Comparison of ENCODE assay signal across 21 mouse cellular contexts in the genomic region with DNA sequence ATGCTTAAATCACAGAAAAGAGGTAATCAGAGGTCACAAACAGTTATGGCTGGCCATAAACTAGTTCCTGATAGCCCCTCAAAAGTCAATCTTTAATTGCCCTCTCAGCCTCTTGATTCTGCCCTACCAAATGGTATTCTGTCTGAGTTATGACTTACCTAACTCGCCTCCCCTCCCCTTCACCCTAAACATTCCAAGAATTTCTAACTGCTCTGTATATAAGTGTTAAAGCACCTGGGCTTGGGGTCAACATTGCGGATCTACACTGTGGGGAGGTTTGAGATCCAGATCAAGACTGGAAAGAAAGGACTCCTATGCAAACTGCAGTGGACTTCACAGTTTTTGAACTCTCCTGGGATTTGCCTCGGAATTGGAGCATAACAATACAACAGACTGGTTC. TPM values are rescaled to one million over a fixed set of nuclear protein-coding genes. Genes with fewer than 3 reads are reported as not detected.
DNase-seq lines count a peak whose midpoint lies in the region; ATAC-seq and TF ChIP-seq lines count a peak whose summit lies in the region.
"Had no signal": no experiment of that assay in that cellular context is flagged by ENCODE, and none has a peak within 500 bp of the region (broad histone marks: within the 10 kb centered on the region; RNA-seq: fewer than 3 reads in every experiment).

No protein-coding gene starts in this region.

- DNase-seq in limb, embryonic 11.5 days (ENCODE audit: low spot score) = no peak
- no peak for DNase-seq in limb, embryonic 10.5 days (ENCODE audit: low spot score)
- DNase-seq in lung, postnatal 10 days = no peak
- DNase-seq in lung, postnatal 0 days (ENCODE audit: low spot score) = peak; percentile 12
- DNase-seq in lung, postnatal 25 days (ENCODE audit: low spot score) = no peak
- DNase-seq in forelimb bud, embryonic 11.5 days (ENCODE audit: low read depth, low spot score) = peak; percentile 37
- DNase-seq in gastrocnemius, postnatal 36 days = no peak
- DNase-seq: adrenal gland, adult 8-10 months; adrenal gland, postnatal 14 days; adrenal gland, postnatal 36 days; cerebellum, adult 11-12 months; cerebellum, adult 2 months; cerebellum, adult 9-10 months; cerebellum, postnatal 10 days; cerebellum, postnatal 25 days had no signal

- H3K9ac ChIP-seq in limb, embryonic 11.5 days (ENCODE audit: low read length) = no peak overlapping the region
- H3K9ac ChIP-seq in lung, embryonic 15.5 days = no peak overlapping the region
- no peak overlapping the region for H3K9ac ChIP-seq in lung, postnatal 0 days (replicated peaks; ENCODE audit: low read depth)
- H3K9ac ChIP-seq: embryonic facial prominence, embryonic 12.5 days; forebrain, embryonic 13.5 days; forebrain, embryonic 15.5 days had no signal

- intact Hi-C loops in gastrocnemius, postnatal 36 days (cut with DNase I) = no loop called here

- H3K36me3 ChIP-seq in limb, embryonic 11.5 days (ENCODE audit: control insufficient read depth, insufficient read depth, low read length) = no peaks in the 10 kb centered on the region
- no peaks in the 10 kb centered on the region for H3K36me3 ChIP-seq in limb, embryonic 10.5 days
- H3K36me3 ChIP-seq in lung, embryonic 15.5 days = no peaks in the 10 kb centered on the region
- no peaks in the 10 kb centered on the region for H3K36me3 ChIP-seq in lung, postnatal 0 days (ENCODE audit: insufficient read depth, low read length)
- H3K36me3 ChIP-seq: embryonic facial prominence, embryonic 10.5 days; embryonic facial prominence, embryonic 12.5 days; forebrain, embryonic 15.5 days had no signal

- TF ChIP-seq CTCF in lung, postnatal 0 days (IDR thresholded peaks at IDR 0.05) = no peak

- H3K27me3 ChIP-seq in limb, embryonic 11.5 days (ENCODE audit: control insufficient read depth, insufficient read depth, low read length) = no peaks in the 10 kb centered on the region
- no peaks in the 10 kb centered on the region for H3K27me3 ChIP-seq in limb, embryonic 10.5 days (ENCODE audit: low read depth, poor library complexity, severe bottlenecking)
- no peaks in the 10 kb centered on the region for H3K27me3 ChIP-seq in lung, embryonic 15.5 days
- H3K27me3 ChIP-seq in lung, postnatal 0 days (replicated peaks; ENCODE audit: insufficient read depth, low read length) = no peaks in the 10 kb centered on the region
- H3K27me3 ChIP-seq: embryonic facial prominence, embryonic 12.5 days; forebrain, embryonic 13.5 days; forebrain, embryonic 15.5 days had no signal

- WGBS in limb, embryonic 11.5 days = 57% methylated on average over 3 of the region's 3 CpGs
- 64% methylated on average over 3 of the region's 3 CpGs for WGBS in limb, embryonic 10.5 days
- WGBS in lung, embryonic 15.5 days = 68% methylated on average over 3 of the region's 3 CpGs
- 55% methylated on average over 3 of the region's 3 CpGs for WGBS in lung, postnatal 0 days

- no peak for TF ChIP-seq EP300 in lung, postnatal 0 days (IDR thresholded peaks at IDR 0.05)

- H3K4me1 ChIP-seq in limb, embryonic 11.5 days (ENCODE audit: control insufficient read depth, insufficient read depth, low read length) = no peaks in the 10 kb centered on the region
- 0 out of 2 replicates have a peak, but pooled peaks cover 4% of the 10 kb centered on the region for H3K4me1 ChIP-seq in limb, embryonic 10.5 days
- no peaks in the 10 kb centered on the region for H3K4me1 ChIP-seq in lung, embryonic 15.5 days
- H3K4me1 ChIP-seq in lung, postnatal 0 days (ENCODE audit: insufficient read depth, low read depth, low read length) = no peaks in the 10 kb centered on the region
- H3K4me1 ChIP-seq: embryonic facial prominence, embryonic 10.5 days; embryonic facial prominence, embryonic 12.5 days; forebrain, embryonic 13.5 days; forebrain, embryonic 15.5 days had no signal

- H3K4me3 ChIP-seq in limb, embryonic 11.5 days (ENCODE audit: low read depth, low read length) = no peak overlapping the region
- H3K4me3 ChIP-seq in limb, embryonic 10.5 days = no peak overlapping the region
- no peak overlapping the region for H3K4me3 ChIP-seq in lung, embryonic 15.5 days
- no peak overlapping the region for H3K4me3 ChIP-seq in lung, postnatal 0 days (ENCODE audit: low read depth, low read length)
- H3K4me3 ChIP-seq: embryonic facial prominence, embryonic 10.5 days; embryonic facial prominence, embryonic 12.5 days; forebrain, embryonic 13.5 days; forebrain, embryonic 15.5 days had no signal

- ATAC-seq in limb, embryonic 11.5 days (ENCODE audit: insufficient number of reproducible peaks, low FRiP score, low TSS enrichment, low read depth) = peak; percentile 57; the same call in 1 of the 2 replicates
- ATAC-seq in lung, embryonic 15.5 days (ENCODE audit: borderline replicate concordance, extremely low read depth, low FRiP score, low TSS enrichment) = no peak
- ATAC-seq in lung, postnatal 0 days = 0 out of 2 replicates have a peak, but pooled peaks have one; percentile 21
- ATAC-seq: activated CD4-positive, CD25-positive, alpha-beta regulatory T cell, adult 4 months; forebrain, embryonic 13.5 days; forebrain, embryonic 15.5 days had no signal

- H3K4me2 ChIP-seq in limb, embryonic 11.5 days (ENCODE audit: low read depth, severe bottlenecking) = no peak overlapping the region
- no peak overlapping the region for H3K4me2 ChIP-seq in lung, embryonic 15.5 days
- no peak overlapping the region for H3K4me2 ChIP-seq in lung, postnatal 0 days (replicated peaks; ENCODE audit: low read depth, low read length)
- H3K4me2 ChIP-seq: embryonic facial prominence, embryonic 12.5 days; forebrain, embryonic 13.5 days; forebrain, embryonic 15.5 days had no signal

- H3K27ac ChIP-seq in limb, embryonic 11.5 days (replicated peaks; ENCODE audit: low read depth, low read length) = no peak overlapping the region
- H3K27ac ChIP-seq in limb, embryonic 10.5 days = no peak overlapping the region
- H3K27ac ChIP-seq in lung, embryonic 15.5 days = peak overlapping the region; percentile 73
- H3K27ac ChIP-seq in lung, postnatal 0 days (ENCODE audit: low read length) = peak overlapping the region; percentile 21; the same call in 1 of the 2 replicates
- H3K27ac ChIP-seq: embryonic facial prominence, embryonic 10.5 days; embryonic facial prominence, embryonic 12.5 days; forebrain, embryonic 13.5 days; forebrain, embryonic 15.5 days had no signal

- no peaks in the 10 kb centered on the region for H3K9me3 ChIP-seq in limb, embryonic 11.5 days (ENCODE audit: control insufficient read depth, low read length)
- H3K9me3 ChIP-seq in limb, embryonic 10.5 days (replicated peaks) = no peaks in the 10 kb centered on the region
- H3K9me3 ChIP-seq in lung, embryonic 15.5 days = no peaks in the 10 kb centered on the region
- no peaks in the 10 kb centered on the region for H3K9me3 ChIP-seq in lung, postnatal 0 days (ENCODE audit: low read length)
- H3K9me3 ChIP-seq: embryonic facial prominence, embryonic 12.5 days; forebrain, embryonic 15.5 days had no signal

RNA-seq across cellular contexts. Expression of a gene that starts 12.9 kb away (rescaled TPM):
- 15.2 and 16.0 TPM in 2 replicates for polyA plus RNA-seq in limb, embryonic 11.5 days (2014; fragmentation: Nextera tagmentation; extraction: Ambion mirVana)
- 12.7 and 14.9 TPM in 2 replicates for polyA plus RNA-seq in limb, embryonic 10.5 days (2016; fragmentation: Nextera tagmentation; extraction: Ambion mirVana)
- 9.5 and 10.0 TPM in 2 replicates for polyA plus RNA-seq in lung, embryonic 15.5 days (2015; fragmentation: Nextera tagmentation; extraction: Ambion mirVana)
- polyA plus RNA-seq in lung, postnatal 0 days (2015; fragmentation: Nextera tagmentation; extraction: Ambion mirVana) = 4.7 and 6.2 TPM in 2 replicates
- total RNA-seq in gastrocnemius, postnatal 36 days (2021) = under 1 TPM; 0.64 to 0.72 TPM

RNA-seq across cellular contexts. Expression of a gene that starts 37.0 kb away (rescaled TPM):
- polyA plus RNA-seq in limb, embryonic 11.5 days (2014; fragmentation: Nextera tagmentation; extraction: Ambion mirVana) = 395 and 431 TPM in 2 replicates
- 297 and 351 TPM in 2 replicates for polyA plus RNA-seq in limb, embryonic 10.5 days (2016; fragmentation: Nextera tagmentation; extraction: Ambion mirVana)
- polyA plus RNA-seq in lung, embryonic 15.5 days (2015; fragmentation: Nextera tagmentation; extraction: Ambion mirVana) = 351 and 383 TPM in 2 replicates
- 279 and 306 TPM in 2 replicates for polyA plus RNA-seq in lung, postnatal 0 days (2015; fragmentation: Nextera tagmentation; extraction: Ambion mirVana)
- total RNA-seq in gastrocnemius, postnatal 36 days (2021) = 100 to 1,000 TPM; 130 to 152 TPM

Comparison
In these comparisons a context has a peak if more than half of its experiments do, and no peak if none do; other contexts are left out.
1. DNase-seq: peak in lung, postnatal 0 days (single experiment) and forelimb bud, embryonic 11.5 days (single experiment); none in limb, embryonic 11.5 days (single experiment), limb, embryonic 10.5 days (single experiment), lung, postnatal 10 days (single experiment), lung, postnatal 25 days (single experiment) and gastrocnemius, postnatal 36 days (0 of 2).
2. H3K27ac ChIP-seq: peak in lung, embryonic 15.5 days (single experiment) and lung, postnatal 0 days (single experiment); none in limb, embryonic 11.5 days (single experiment) and limb, embryonic 10.5 days (single experiment).